12 mouse cellular contexts compared by ENCODE assay signal in genomic region chr1:82257457-82257856, GRCm38 (mm10). TPM values are rescaled to one million over a fixed set of nuclear protein-coding genes. Genes with fewer than 3 reads are reported as not detected.
DNase-seq lines count a peak whose midpoint lies in the region; ATAC-seq and TF ChIP-seq lines count a peak whose summit lies in the region.
"Had no signal": no experiment of that assay in that cellular context is flagged by ENCODE, and none has a peak within 500 bp of the region (broad histone marks: within the 10 kb centered on the region; RNA-seq: fewer than 3 reads in every experiment).

No protein-coding gene starts in this region.

- H3K27me3 ChIP-seq in heart, embryonic 13.5 days (replicated peaks): no peaks in the 10 kb centered on the region
- H3K27me3 ChIP-seq in midbrain, embryonic 11.5 days (ENCODE audit: control insufficient read depth, insufficient read depth, low read length): no peaks in the 10 kb centered on the region
- no peaks in the 10 kb centered on the region for H3K27me3 ChIP-seq in midbrain, embryonic 13.5 days
- no peaks in the 10 kb centered on the region for H3K27me3 ChIP-seq in heart, embryonic 16.5 days (ENCODE audit: control insufficient read depth, insufficient read depth, low read length)
- H3K27me3 ChIP-seq in myocyte (ENCODE audit: control insufficient read depth, insufficient read depth, insufficient read length): no peaks in the 10 kb centered on the region
- H3K27me3 ChIP-seq: liver, embryonic 13.5 days; midbrain, embryonic 15.5 days had no signal

- no peaks in the 10 kb centered on the region for H3K9me3 ChIP-seq in heart, embryonic 13.5 days
- H3K9me3 ChIP-seq in midbrain, embryonic 11.5 days (ENCODE audit: control insufficient read depth, low read length): no peaks in the 10 kb centered on the region
- no peaks in the 10 kb centered on the region for H3K9me3 ChIP-seq in midbrain, embryonic 13.5 days
- H3K9me3 ChIP-seq in heart, embryonic 16.5 days (replicated peaks; ENCODE audit: control insufficient read depth, low read length): no peaks in the 10 kb centered on the region
- H3K9me3 ChIP-seq: liver, embryonic 13.5 days; midbrain, embryonic 15.5 days had no signal

- peaks cover 94% of the 10 kb centered on the region for H3K79me2 ChIP-seq in myocyte (ENCODE audit: control insufficient read depth, insufficient read depth)

- WGBS in heart, embryonic 13.5 days: 37% methylated on average over 5 of the region's 5 CpGs
- WGBS in midbrain, embryonic 11.5 days: 83% methylated on average over 5 of the region's 5 CpGs
- 78% methylated on average over 5 of the region's 5 CpGs for WGBS in midbrain, embryonic 13.5 days
- 31% methylated on average over 5 of the region's 5 CpGs for WGBS in heart, embryonic 16.5 days

- no peak for ATAC-seq in heart, embryonic 13.5 days (ENCODE audit: extremely low read depth, insufficient number of reproducible peaks, low FRiP score, low TSS enrichment)
- no peak for ATAC-seq in midbrain, embryonic 11.5 days (ENCODE audit: low FRiP score)
- no peak for ATAC-seq in midbrain, embryonic 13.5 days
- no peak for ATAC-seq in heart, embryonic 16.5 days (replicated peaks; ENCODE audit: extremely low read depth, insufficient read depth, low FRiP score)
- ATAC-seq: midbrain, embryonic 15.5 days had no signal

- no peak overlapping the region for H3K4me3 ChIP-seq in heart, embryonic 13.5 days
- H3K4me3 ChIP-seq in midbrain, embryonic 11.5 days (ENCODE audit: low read depth, low read length): no peak overlapping the region
- H3K4me3 ChIP-seq in midbrain, embryonic 13.5 days (replicated peaks): no peak overlapping the region
- no peak overlapping the region for H3K4me3 ChIP-seq in heart, embryonic 16.5 days (ENCODE audit: low read length)
- no peak overlapping the region for H3K4me3 ChIP-seq in myocyte
- H3K4me3 ChIP-seq: liver, embryonic 13.5 days; midbrain, embryonic 15.5 days had no signal

- H3K27ac ChIP-seq in heart, embryonic 13.5 days (replicated peaks): 0 out of 2 replicates have a peak overlapping the region, but pooled peaks have one; percentile 13
- H3K27ac ChIP-seq in midbrain, embryonic 11.5 days (ENCODE audit: low read depth, low read length): no peak overlapping the region
- H3K27ac ChIP-seq in midbrain, embryonic 13.5 days: no peak overlapping the region
- H3K27ac ChIP-seq in heart, embryonic 16.5 days (ENCODE audit: low read length): peak overlapping the region; percentile 17
- H3K27ac ChIP-seq: liver, embryonic 13.5 days; midbrain, embryonic 15.5 days; stomach, postnatal 0 days had no signal

- H3K9ac ChIP-seq in heart, embryonic 13.5 days: no peak overlapping the region
- H3K9ac ChIP-seq in midbrain, embryonic 11.5 days (ENCODE audit: low read length): no peak overlapping the region
- no peak overlapping the region for H3K9ac ChIP-seq in midbrain, embryonic 13.5 days (replicated peaks)
- no peak overlapping the region for H3K9ac ChIP-seq in heart, embryonic 16.5 days (ENCODE audit: low read length)
- H3K9ac ChIP-seq: liver, embryonic 13.5 days; midbrain, embryonic 15.5 days had no signal

- no peak for TF ChIP-seq POLR2A in myocyte (IDR thresholded peaks at IDR 0.05; ENCODE audit: insufficient read length, low read depth)

- H3K4me1 ChIP-seq in heart, embryonic 13.5 days: peaks cover 59% of the 10 kb centered on the region
- no peaks in the 10 kb centered on the region for H3K4me1 ChIP-seq in midbrain, embryonic 11.5 days (ENCODE audit: control insufficient read depth, insufficient read depth, low read length)
- peaks cover 5% of the 10 kb centered on the region for H3K4me1 ChIP-seq in midbrain, embryonic 13.5 days (replicated peaks)
- peaks cover 33% of the 10 kb centered on the region for H3K4me1 ChIP-seq in heart, embryonic 16.5 days (ENCODE audit: control insufficient read depth, insufficient read depth, low read length)
- H3K4me1 ChIP-seq: liver, embryonic 13.5 days had no signal

- H3K36me3 ChIP-seq in heart, embryonic 13.5 days: peaks cover 22% of the 10 kb centered on the region
- no peaks in the 10 kb centered on the region for H3K36me3 ChIP-seq in midbrain, embryonic 11.5 days (ENCODE audit: control insufficient read depth, insufficient read depth, low read length)
- no peaks in the 10 kb centered on the region for H3K36me3 ChIP-seq in midbrain, embryonic 13.5 days
- no peaks in the 10 kb centered on the region for H3K36me3 ChIP-seq in heart, embryonic 16.5 days (ENCODE audit: control insufficient read depth, insufficient read depth)
- H3K36me3 ChIP-seq in myocyte (ENCODE audit: control insufficient read depth, insufficient read depth): no peaks in the 10 kb centered on the region
- H3K36me3 ChIP-seq: liver, embryonic 13.5 days; midbrain, embryonic 15.5 days had no signal

- DNase-seq in heart, adult 11 months: no peak
- peak; percentile 53 for DNase-seq in midbrain, embryonic 11.5 days (ENCODE audit: low spot score, missing footprints)
- no peak for DNase-seq in cerebellum, adult 11-12 months
- DNase-seq: kidney, adult 8-10 months; liver, embryonic 13.5 days; right cerebral cortex, postnatal 25 days had no signal

- H3ac ChIP-seq in myocyte (ENCODE audit: control insufficient read depth, insufficient read length): no peak overlapping the region

- no peak overlapping the region for H3K4me2 ChIP-seq in heart, embryonic 13.5 days
- no peak overlapping the region for H3K4me2 ChIP-seq in midbrain, embryonic 11.5 days
- H3K4me2 ChIP-seq in midbrain, embryonic 13.5 days (replicated peaks): no peak overlapping the region
- H3K4me2 ChIP-seq in heart, embryonic 16.5 days (ENCODE audit: low read depth, low read length): peak overlapping the region; percentile 18; the same call in 1 of the 2 replicates
- H3K4me2 ChIP-seq in myocyte (ENCODE audit: low read depth): peak overlapping the region; percentile 1
- H3K4me2 ChIP-seq: liver, embryonic 13.5 days; midbrain, embryonic 15.5 days had no signal

TF ChIP-seq in myocyte, 11 proteins besides CTCF, POLR2A, EP300 and RAD21:
- TF ChIP-seq TCF12 (IDR thresholded peaks at IDR 0.05; ENCODE audit: insufficient read depth, poor library complexity, severe bottlenecking) (no peak), MYOD1 (IDR thresholded peaks at IDR 0.05; ENCODE audit: control insufficient read depth in 1 of 3, insufficient read length in 2 of 3, low read depth in 2 of 3) (peak in 2 of 3 experiments; percentile 79 to 80), MYOG (IDR thresholded peaks at IDR 0.05; ENCODE audit: control insufficient read depth in 1 of 3, insufficient read depth in 1 of 3, insufficient read length in 2 of 3, low read depth in 2 of 3) (peak in 2 of 3 experiments; percentile 33 to 49)

RNA-seq across cellular contexts. Expression of gene Gm9747, which starts 24.5 kb away (rescaled TPM):
- 33.4 and 34.4 TPM in 2 replicates for polyA plus RNA-seq in heart, embryonic 13.5 days (2015; fragmentation: Nextera tagmentation; extraction: Ambion mirVana)
- polyA plus RNA-seq in midbrain, embryonic 11.5 days (2014; fragmentation: Nextera tagmentation; extraction: Ambion mirVana): 22.6 and 23.7 TPM in 2 replicates
- 20.9 and 21.0 TPM in 2 replicates for polyA plus RNA-seq in midbrain, embryonic 13.5 days (2015; fragmentation: Nextera tagmentation; extraction: Ambion mirVana)
- polyA plus RNA-seq in heart, embryonic 16.5 days (2015; fragmentation: Nextera tagmentation; extraction: Ambion mirVana): 31.6 and 33.8 TPM in 2 replicates
- polyA plus RNA-seq in myocyte (2012; fragmentation: generic; extraction: Trizol): 4.0 TPM

RNA-seq across cellular contexts. Expression of gene Irs1, which starts 33.8 kb away (rescaled TPM):
- polyA plus RNA-seq in heart, embryonic 13.5 days (2015; fragmentation: Nextera tagmentation; extraction: Ambion mirVana): 9.3 and 9.5 TPM in 2 replicates
- polyA plus RNA-seq in midbrain, embryonic 11.5 days (2014; fragmentation: Nextera tagmentation; extraction: Ambion mirVana): 5.3 and 5.9 TPM in 2 replicates
- polyA plus RNA-seq in midbrain, embryonic 13.5 days (2015; fragmentation: Nextera tagmentation; extraction: Ambion mirVana): 6.6 and 7.9 TPM in 2 replicates
- 8.2 and 9.4 TPM in 2 replicates for polyA plus RNA-seq in heart, embryonic 16.5 days (2015; fragmentation: Nextera tagmentation; extraction: Ambion mirVana)
- 3.9 TPM for polyA plus RNA-seq in myocyte (2012; fragmentation: generic; extraction: Trizol)

RNA-seq across cellular contexts. Expression of gene Rhbdd1, which starts 58.8 kb away (rescaled TPM):
- polyA plus RNA-seq in heart, embryonic 13.5 days (2015; fragmentation: Nextera tagmentation; extraction: Ambion mirVana): 8.7 and 9.7 TPM in 2 replicates
- polyA plus RNA-seq in midbrain, embryonic 11.5 days (2014; fragmentation: Nextera tagmentation; extraction: Ambion mirVana): 7.2 and 7.7 TPM in 2 replicates
- 4.8 and 6.2 TPM in 2 replicates for polyA plus RNA-seq in midbrain, embryonic 13.5 days (2015; fragmentation: Nextera tagmentation; extraction: Ambion mirVana)
- polyA plus RNA-seq in heart, embryonic 16.5 days (2015; fragmentation: Nextera tagmentation; extraction: Ambion mirVana): 8.9 and 10.3 TPM in 2 replicates
- 43.3 TPM for polyA plus RNA-seq in myocyte (2012; fragmentation: generic; extraction: Trizol)

Comparison
In these comparisons a context has a peak if more than half of its experiments do, and no peak if none do; other contexts are left out.
1. H3K4me2 ChIP-seq: peak in heart, embryonic 16.5 days (single experiment) and myocyte (single experiment); none in heart, embryonic 13.5 days (single experiment), midbrain, embryonic 11.5 days (single experiment) and midbrain, embryonic 13.5 days (single experiment).
2. H3K27ac ChIP-seq: peak in heart, embryonic 13.5 days (single experiment) and heart, embryonic 16.5 days (single experiment); none in midbrain, embryonic 11.5 days (single experiment) and midbrain, embryonic 13.5 days (single experiment).